In the genomic region with DNA sequence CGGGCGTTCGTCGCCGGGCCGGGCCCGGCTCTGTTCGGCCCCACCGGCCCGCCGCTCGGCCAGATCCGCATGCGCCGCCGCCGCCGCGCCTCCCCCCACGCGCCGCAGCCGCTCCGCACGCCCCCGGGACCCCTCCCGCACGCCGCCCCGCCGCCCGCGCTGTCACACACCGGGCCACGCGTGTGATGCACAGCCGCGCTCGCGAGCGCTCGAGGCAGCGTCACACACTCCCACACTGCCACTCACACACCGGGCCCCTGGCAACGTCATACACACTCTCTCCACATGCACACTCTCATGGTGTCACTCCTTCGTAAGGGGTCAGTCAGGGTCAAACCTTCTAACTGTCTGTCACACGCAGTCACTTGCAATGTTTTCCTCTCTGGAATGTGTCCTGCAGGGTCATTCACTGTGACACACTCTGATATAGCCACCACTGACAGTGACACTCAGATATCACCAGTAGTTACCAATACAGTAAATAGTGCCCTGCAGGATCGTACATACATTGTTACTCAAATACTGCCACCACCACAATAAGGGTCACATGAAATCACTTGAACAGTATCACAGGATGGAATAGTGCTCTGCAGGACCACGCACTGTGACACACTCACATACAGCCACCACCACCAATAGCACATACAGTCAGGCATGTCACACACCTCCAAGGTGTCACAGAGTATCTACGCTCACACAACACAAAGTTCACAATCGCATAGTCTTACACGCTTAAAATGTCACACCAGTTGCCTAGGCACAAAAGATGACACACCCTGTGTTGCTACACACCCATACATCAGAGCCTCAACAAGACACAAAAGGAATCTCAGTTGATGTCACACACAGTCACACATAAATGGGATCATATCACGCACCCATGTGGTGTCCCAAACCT, we compare ENCODE assay signal across 9 mouse cellular contexts. TPM values are rescaled to one million over a fixed set of nuclear protein-coding genes. Genes with fewer than 3 reads are reported as not detected.
DNase-seq lines count a peak whose midpoint lies in the region; ATAC-seq lines count a peak whose summit lies in the region.
"Had no signal": no experiment of that assay in that cellular context is flagged by ENCODE, and none has a peak within 500 bp of the region (broad histone marks: within the 10 kb centered on the region; RNA-seq: fewer than 3 reads in every experiment).

No protein-coding gene starts in this region.

- no peak; the same call in 1 of the 2 replicates for ATAC-seq in embryonic facial prominence, embryonic 14.5 days (ENCODE audit: low read depth)
- ATAC-seq in stomach, embryonic 14.5 days (ENCODE audit: insufficient number of reproducible peaks, insufficient read depth, low FRiP score, low read depth), result no peak; the same call in 1 of the 2 replicates

- peak overlapping the region; percentile 55 for H3K4me3 ChIP-seq in embryonic facial prominence, embryonic 14.5 days (ENCODE audit: low read depth, low read length)
- peak overlapping the region; percentile 64 for H3K4me3 ChIP-seq in midbrain, embryonic 10.5 days
- H3K4me3 ChIP-seq in stomach, embryonic 14.5 days (ENCODE audit: low read depth, low read length), result peak overlapping the region; percentile 39

- H3K9ac ChIP-seq in embryonic facial prominence, embryonic 14.5 days (ENCODE audit: low read depth, low read length), result peak overlapping the region; percentile 71
- peak overlapping the region; percentile 48 for H3K9ac ChIP-seq in stomach, embryonic 14.5 days (replicated peaks; ENCODE audit: low read depth, low read length)

- no peaks in the 10 kb centered on the region for H3K36me3 ChIP-seq in embryonic facial prominence, embryonic 14.5 days (ENCODE audit: control insufficient read depth, insufficient read depth, low read length)
- no peaks in the 10 kb centered on the region for H3K36me3 ChIP-seq in midbrain, embryonic 10.5 days
- no peaks in the 10 kb centered on the region for H3K36me3 ChIP-seq in stomach, embryonic 14.5 days (ENCODE audit: control insufficient read depth, insufficient read depth, low read length)

- no peaks in the 10 kb centered on the region for H3K9me3 ChIP-seq in embryonic facial prominence, embryonic 14.5 days (ENCODE audit: control insufficient read depth, low read length)
- H3K9me3 ChIP-seq in midbrain, embryonic 10.5 days (replicated peaks), result no peaks in the 10 kb centered on the region
- no peaks in the 10 kb centered on the region for H3K9me3 ChIP-seq in stomach, embryonic 14.5 days (ENCODE audit: control insufficient read depth, low read depth, low read length)

- WGBS in embryonic facial prominence, embryonic 14.5 days, result 18% methylated on average over 21 of the region's 53 CpGs
- 8% methylated on average over 51 of the region's 53 CpGs for WGBS in midbrain, embryonic 10.5 days
- WGBS in stomach, embryonic 14.5 days, result 7% methylated on average over 53 of the region's 53 CpGs

- no peak overlapping the region for H3K27ac ChIP-seq in embryonic facial prominence, embryonic 14.5 days (replicated peaks; ENCODE audit: low read depth, low read length)
- peak overlapping the region; percentile 52 for H3K27ac ChIP-seq in midbrain, embryonic 10.5 days (replicated peaks)
- no peak overlapping the region for H3K27ac ChIP-seq in stomach, embryonic 14.5 days (ENCODE audit: low read length)
- H3K27ac ChIP-seq: macrophage had no signal

- H3K4me2 ChIP-seq in embryonic facial prominence, embryonic 14.5 days (ENCODE audit: low read depth, low read length), result peak overlapping the region; percentile 97
- H3K4me2 ChIP-seq in stomach, embryonic 14.5 days (replicated peaks; ENCODE audit: low read depth, low read length), result peak overlapping the region; percentile 99

- peak; percentile 11 for DNase-seq in gastrocnemius, postnatal 14 days
- DNase-seq in gastrocnemius, postnatal 25 days, result no peak
- DNase-seq in adrenal gland, postnatal 10 days, result peak; percentile 34
- DNase-seq in embryonic facial prominence, embryonic 14.5 days (ENCODE audit: low spot score), result no peak
- peak; percentile 35 for DNase-seq in heart, postnatal 4 days
- DNase-seq in left cerebral cortex, adult 11 months (ENCODE audit: low spot score), result peak; percentile 73
- peak; percentile 33 for DNase-seq in midbrain, embryonic 10.5 days (ENCODE audit: low spot score)

- H3K4me1 ChIP-seq in embryonic facial prominence, embryonic 14.5 days (ENCODE audit: control insufficient read depth, insufficient read depth, low read length), result peaks cover 12% of the 10 kb centered on the region; the same call in 1 of the 2 replicates
- peaks cover 23% of the 10 kb centered on the region for H3K4me1 ChIP-seq in midbrain, embryonic 10.5 days
- peaks cover 13% of the 10 kb centered on the region; the same call in 1 of the 2 replicates for H3K4me1 ChIP-seq in stomach, embryonic 14.5 days (ENCODE audit: control insufficient read depth, insufficient read depth, low read length)

- H3K27me3 ChIP-seq in embryonic facial prominence, embryonic 14.5 days (replicated peaks; ENCODE audit: control insufficient read depth, insufficient read depth, low read length), result peaks cover 26% of the 10 kb centered on the region
- peaks cover 45% of the 10 kb centered on the region for H3K27me3 ChIP-seq in midbrain, embryonic 10.5 days (ENCODE audit: low read depth, poor library complexity, severe bottlenecking)
- 0 out of 2 replicates have a peak, but pooled peaks cover 5% of the 10 kb centered on the region for H3K27me3 ChIP-seq in stomach, embryonic 14.5 days (ENCODE audit: control insufficient read depth, insufficient read depth, low read length)

- intact Hi-C loops in gastrocnemius, postnatal 14 days (cut with DNase I; ENCODE audit: low total_unique reads), result no loop called here

RNA-seq across cellular contexts. Expression of gene Sptbn4, which starts 0.7 kb away (rescaled TPM):
- under 1 TPM; 0.04 to 0.06 TPM for total RNA-seq in gastrocnemius, postnatal 14 days (2021)
- total RNA-seq in gastrocnemius, postnatal 25 days (2021), result under 1 TPM in 1 of 2 experiments, not detected in 1; 0.05 TPM
- under 1 TPM; 0.70 to 0.81 TPM for total RNA-seq in adrenal gland, postnatal 10 days (2021)
- 0.39 and 0.40 TPM in 2 replicates for polyA plus RNA-seq in embryonic facial prominence, embryonic 14.5 days (2014; fragmentation: Nextera tagmentation; extraction: Ambion mirVana)
- under 1 TPM; 0.32 to 0.50 TPM for total RNA-seq in heart, postnatal 4 days (2021)
- 0.30 and 0.52 TPM in 2 replicates for polyA plus RNA-seq in midbrain, embryonic 10.5 days (2016; fragmentation: Nextera tagmentation; extraction: Ambion mirVana)
- polyA plus RNA-seq in stomach, embryonic 14.5 days (2014; fragmentation: Nextera tagmentation; extraction: Ambion mirVana), result 0.64 and 1.00 TPM in 2 replicates

RNA-seq across cellular contexts. Expression of gene Blvrb, which starts 1.0 kb away (rescaled TPM):
- 10 to 100 TPM; 11.8 to 15.9 TPM for total RNA-seq in gastrocnemius, postnatal 14 days (2021)
- total RNA-seq in gastrocnemius, postnatal 25 days (2021), result 10 to 100 TPM; 11.0 to 17.2 TPM
- 10 to 100 TPM; 83.4 TPM for total RNA-seq in adrenal gland, postnatal 10 days (2021)
- 67.3 and 75.2 TPM in 2 replicates for polyA plus RNA-seq in embryonic facial prominence, embryonic 14.5 days (2014; fragmentation: Nextera tagmentation; extraction: Ambion mirVana)
- total RNA-seq in heart, postnatal 4 days (2021), result 10 to 100 TPM; 36.3 to 44.5 TPM
- polyA plus RNA-seq in midbrain, embryonic 10.5 days (2016; fragmentation: Nextera tagmentation; extraction: Ambion mirVana), result 38.9 and 40.9 TPM in 2 replicates
- polyA plus RNA-seq in stomach, embryonic 14.5 days (2014; fragmentation: Nextera tagmentation; extraction: Ambion mirVana), result 67.3 and 78.3 TPM in 2 replicates

RNA-seq across cellular contexts. Expression of gene Sertad3, which starts 26.8 kb away (rescaled TPM):
- 10 to 100 TPM in 1 of 2 experiments, 1 to 10 TPM in 1; 9.0 to 10.0 TPM for total RNA-seq in gastrocnemius, postnatal 14 days (2021)
- 1 to 10 TPM; 3.8 to 7.3 TPM for total RNA-seq in gastrocnemius, postnatal 25 days (2021)
- total RNA-seq in adrenal gland, postnatal 10 days (2021), result 10 to 100 TPM; 13.5 to 15.6 TPM
- 31.3 and 31.9 TPM in 2 replicates for polyA plus RNA-seq in embryonic facial prominence, embryonic 14.5 days (2014; fragmentation: Nextera tagmentation; extraction: Ambion mirVana)
- total RNA-seq in heart, postnatal 4 days (2021), result 10 to 100 TPM in 1 of 2 experiments, 1 to 10 TPM in 1; 7.4 to 10.1 TPM
- polyA plus RNA-seq in midbrain, embryonic 10.5 days (2016; fragmentation: Nextera tagmentation; extraction: Ambion mirVana), result 18.9 and 21.9 TPM in 2 replicates
- 29.5 and 32.9 TPM in 2 replicates for polyA plus RNA-seq in stomach, embryonic 14.5 days (2014; fragmentation: Nextera tagmentation; extraction: Ambion mirVana)

RNA-seq across cellular contexts. Expression of gene Sertad1, which starts 39.9 kb away (rescaled TPM):
- total RNA-seq in gastrocnemius, postnatal 14 days (2021), result 10 to 100 TPM in 1 of 2 experiments, 1 to 10 TPM in 1; 8.7 to 10.1 TPM
- 1 to 10 TPM; 6.8 to 7.5 TPM for total RNA-seq in gastrocnemius, postnatal 25 days (2021)
- 10 to 100 TPM; 19.0 to 27.9 TPM for total RNA-seq in adrenal gland, postnatal 10 days (2021)
- 32.6 and 34.7 TPM in 2 replicates for polyA plus RNA-seq in embryonic facial prominence, embryonic 14.5 days (2014; fragmentation: Nextera tagmentation; extraction: Ambion mirVana)
- total RNA-seq in heart, postnatal 4 days (2021), result 10 to 100 TPM; 14.4 to 15.5 TPM
- polyA plus RNA-seq in midbrain, embryonic 10.5 days (2016; fragmentation: Nextera tagmentation; extraction: Ambion mirVana), result 16.4 and 19.2 TPM in 2 replicates
- 33.6 and 35.5 TPM in 2 replicates for polyA plus RNA-seq in stomach, embryonic 14.5 days (2014; fragmentation: Nextera tagmentation; extraction: Ambion mirVana)

RNA-seq across cellular contexts. Expression of gene Prx, which starts 52.4 kb away (rescaled TPM):
- total RNA-seq in gastrocnemius, postnatal 14 days (2021), result 10 to 100 TPM; 11.2 to 48.8 TPM
- total RNA-seq in gastrocnemius, postnatal 25 days (2021), result 10 to 100 TPM; 11.6 to 13.0 TPM
- 1 to 10 TPM; 3.3 to 5.1 TPM for total RNA-seq in adrenal gland, postnatal 10 days (2021)
- 2.5 and 2.9 TPM in 2 replicates for polyA plus RNA-seq in embryonic facial prominence, embryonic 14.5 days (2014; fragmentation: Nextera tagmentation; extraction: Ambion mirVana)
- 1 to 10 TPM; 4.1 to 5.9 TPM for total RNA-seq in heart, postnatal 4 days (2021)
- 2.3 and 2.5 TPM in 2 replicates for polyA plus RNA-seq in midbrain, embryonic 10.5 days (2016; fragmentation: Nextera tagmentation; extraction: Ambion mirVana)
- polyA plus RNA-seq in stomach, embryonic 14.5 days (2014; fragmentation: Nextera tagmentation; extraction: Ambion mirVana), result 1.4 and 1.5 TPM in 2 replicates

Comparison
In these comparisons a context has a peak if more than half of its experiments do, and no peak if none do; other contexts are left out.
1. DNase-seq: peak in gastrocnemius, postnatal 14 days (single experiment), adrenal gland, postnatal 10 days (single experiment), heart, postnatal 4 days (single experiment), left cerebral cortex, adult 11 months (single experiment) and midbrain, embryonic 10.5 days (single experiment); none in gastrocnemius, postnatal 25 days (single experiment) and embryonic facial prominence, embryonic 14.5 days (single experiment).
2. Peak in every context shown above with its lines, with median percentiles within 50 percentile points of each other: H3K4me3 ChIP-seq.